Mouse (Mus musculus) MEL (cell line): ENCODE measurements around the gene Gigyf1. TPM values are rescaled to one million over a fixed set of nuclear protein-coding genes. Genes with fewer than 3 reads are reported as not detected.

Experiments
- DNase-seq: peaks from one replicate; pipeline ENCODE4 v3.0.0; 2011; ENCODE audit warnings: low read depth, low spot score
- H3K27ac ChIP-seq: 2 replicates; pipeline ENCODE4 v1.5.1; 2012; ENCODE audit warnings: low read depth, mild to moderate bottlenecking, control low read depth, low read length, moderate library complexity; ENCODE audit not compliant: control insufficient read depth
- H3K27me3 ChIP-seq, 2 experiments: fragments of 150-350 bp in 1 of 2; sonication (generic) in 1 of 2; 2 replicates each; pipeline ENCODE4 v1.6.1; 2012; ENCODE audit warnings: low read length in 2 of 2, mild to moderate bottlenecking in 2 of 2, improper control_type of control experiment in 1 of 2, moderate library complexity in 1 of 2; ENCODE audit not compliant: insufficient read depth in 2 of 2, control insufficient read depth in 1 of 2
- H3K36me3 ChIP-seq, 2 experiments: 2 replicates each; pipeline ENCODE4 v1.6.1; 2012 to 2014; ENCODE audit warnings: low read length in 2 of 2, improper control_type of control experiment in 1 of 2, inconsistent platforms in 1 of 2, mild to moderate bottlenecking in 1 of 2; ENCODE audit not compliant: insufficient read depth in 2 of 2, control insufficient read depth in 1 of 2
- H3K4me1 ChIP-seq, 2 experiments: fragments of 150-350 bp in 1 of 2; sonication (generic) in 1 of 2; 2 replicates each; pipeline ENCODE4 v1.6.1; 2012; ENCODE audit warnings: low read length in 2 of 2, improper control_type of control experiment in 1 of 2, mild to moderate bottlenecking in 1 of 2; ENCODE audit not compliant: insufficient read depth in 2 of 2, control insufficient read depth in 1 of 2
- H3K4me3 ChIP-seq, 2 experiments: fragments of 150-350 bp in 1 of 2; sonication (generic) in 1 of 2; 2 replicates each; pipeline ENCODE4 v1.5.1; 2012; ENCODE audit warnings: low read depth in 2 of 2, low read length in 2 of 2, mild to moderate bottlenecking in 2 of 2, moderate library complexity in 2 of 2, control low read depth in 1 of 2, improper control_type of control experiment in 1 of 2; ENCODE audit not compliant: control insufficient read depth in 1 of 2, insufficient read depth in 1 of 2
- H3K79me2 ChIP-seq: 2 replicates; pipeline ENCODE4 v1.6.1; 2012; ENCODE audit warnings: mild to moderate bottlenecking, low read length, moderate library complexity; ENCODE audit not compliant: control insufficient read depth, poor library complexity, insufficient read depth
- H3K9ac ChIP-seq: 2 replicates; pipeline ENCODE4 v1.6.1; 2012; ENCODE audit warnings: low read depth, mild to moderate bottlenecking, control low read depth, low read length, moderate library complexity; ENCODE audit not compliant: control insufficient read depth, poor library complexity, severe bottlenecking
- H3K9me3 ChIP-seq: fragments of 150-350 bp; sonication (generic); replicated peaks from 2 replicates; pipeline ENCODE4 v1.6.1; 2012; ENCODE audit warnings: mild to moderate bottlenecking, low read length, improper control_type of control experiment, moderate library complexity; ENCODE audit not compliant: insufficient read depth
- BHLHE40 ChIP-seq: IDR thresholded peaks from 2 replicates; pipeline ENCODE4 v1.6.1; 2012; ENCODE audit warnings: low read depth, mild to moderate bottlenecking, inconsistent platforms, low read length, improper control_type of control experiment, borderline replicate concordance
- CHD1 ChIP-seq: IDR thresholded peaks from 2 replicates; pipeline ENCODE4 v1.6.1; 2012; ENCODE audit warnings: low read depth, mild to moderate bottlenecking, inconsistent platforms, low read length, improper control_type of control experiment
- CTCF ChIP-seq, 3 experiments: IDR thresholded peaks in 2 of 3; conservative IDR thresholded peaks in 1 of 3; 2 replicates each; pipeline ENCODE4 v1.5.1; 2011 to 2012; ENCODE audit warnings: low read length in 3 of 3, low read depth in 2 of 3, mild to moderate bottlenecking in 2 of 3, improper control_type of control experiment in 1 of 3, inconsistent platforms in 1 of 3, mixed read lengths in 1 of 3, moderate library complexity in 1 of 3; ENCODE audit not compliant: control insufficient read depth in 1 of 3, insufficient read depth in 1 of 3, poor library complexity in 1 of 3, severe bottlenecking in 1 of 3
- E2F4 ChIP-seq: IDR thresholded peaks from 2 replicates; pipeline ENCODE4 v1.6.1; 2011; ENCODE audit warnings: low read depth, low read length, improper control_type of control experiment, borderline replicate concordance
- ELF1 ChIP-seq: IDR thresholded peaks from 2 replicates; pipeline ENCODE4 v1.6.1; 2014; ENCODE audit warnings: low read depth, mild to moderate bottlenecking, inconsistent platforms, low read length, improper control_type of control experiment, moderate library complexity
- EP300 ChIP-seq, 2 experiments: IDR thresholded peaks; 2 replicates each; pipeline ENCODE4 v1.6.1; 2011; ENCODE audit warnings: improper control_type of control experiment in 2 of 2, low read length in 2 of 2, low read depth in 1 of 2, mild to moderate bottlenecking in 1 of 2
- ETS1 ChIP-seq: IDR thresholded peaks from 2 replicates; pipeline ENCODE4 v1.6.1; 2012; ENCODE audit warnings: low read depth, mild to moderate bottlenecking, inconsistent platforms, low read length, improper control_type of control experiment, moderate library complexity
- GABPA ChIP-seq: IDR thresholded peaks from 2 replicates; pipeline ENCODE4 v1.6.1; 2012; ENCODE audit warnings: low read depth, mild to moderate bottlenecking, inconsistent platforms, low read length, improper control_type of control experiment, moderate library complexity
- HCFC1 ChIP-seq: IDR thresholded peaks from 2 replicates; pipeline ENCODE4 v1.6.1; 2012; ENCODE audit warnings: low read depth, mild to moderate bottlenecking, inconsistent platforms, low read length, improper control_type of control experiment, moderate library complexity
- JUND ChIP-seq: IDR thresholded peaks from 2 replicates; pipeline ENCODE4 v1.6.1; 2011; ENCODE audit warnings: low read depth, mild to moderate bottlenecking, improper control_type of control experiment, low read length
- KAT2A ChIP-seq: conservative IDR thresholded peaks from 2 replicates; pipeline ENCODE4 v1.6.1; 2012; ENCODE audit warnings: low read depth, low read length, improper control_type of control experiment, inconsistent platforms
- MAFK ChIP-seq: IDR thresholded peaks from 2 replicates; pipeline ENCODE4 v1.6.1; 2011; ENCODE audit warnings: low read depth, mild to moderate bottlenecking, low read length, improper control_type of control experiment, borderline replicate concordance
- MAX ChIP-seq: IDR thresholded peaks from 2 replicates; pipeline ENCODE4 v1.6.1; 2011; ENCODE audit warnings: low read length, improper control_type of control experiment
- MAZ ChIP-seq: IDR thresholded peaks from 2 replicates; pipeline ENCODE4 v1.6.1; 2012; ENCODE audit warnings: low read depth, mild to moderate bottlenecking, inconsistent platforms, low read length, improper control_type of control experiment
- MXI1 ChIP-seq: IDR thresholded peaks from 2 replicates; pipeline ENCODE4 v1.6.1; 2011; ENCODE audit warnings: mild to moderate bottlenecking, low read depth, low read length, improper control_type of control experiment
- MYB ChIP-seq: IDR thresholded peaks from 2 replicates; pipeline ENCODE4 v1.6.1; 2011; ENCODE audit warnings: mild to moderate bottlenecking, low read depth, low read length, improper control_type of control experiment
- MYC ChIP-seq: IDR thresholded peaks from 2 replicates; pipeline ENCODE4 v1.6.1; 2011; ENCODE audit warnings: low read depth, mild to moderate bottlenecking, low read length, improper control_type of control experiment, moderate library complexity
- NELFE ChIP-seq: IDR thresholded peaks from 2 replicates; pipeline ENCODE4 v1.6.1; 2011; ENCODE audit warnings: low read depth, low read length, improper control_type of control experiment
- NRF1 ChIP-seq: IDR thresholded peaks from 2 replicates; pipeline ENCODE4 v1.6.1; 2014; ENCODE audit warnings: low read depth, mild to moderate bottlenecking, inconsistent platforms, low read length, improper control_type of control experiment, moderate library complexity; ENCODE audit not compliant: poor library complexity, insufficient read depth, severe bottlenecking
- POLR2A ChIP-seq, 2 experiments: IDR thresholded peaks; 2 replicates each; pipeline ENCODE4 v1.6.1; 2011 to 2012; ENCODE audit warnings: low read length in 2 of 2, mild to moderate bottlenecking in 2 of 2, control low read depth in 1 of 2, improper control_type of control experiment in 1 of 2, low read depth in 1 of 2, moderate library complexity in 1 of 2; ENCODE audit not compliant: control insufficient read depth in 1 of 2, insufficient read depth in 1 of 2, poor library complexity in 1 of 2
- POLR2AphosphoS2 ChIP-seq: IDR thresholded peaks from 2 replicates; pipeline ENCODE4 v1.6.1; 2011; ENCODE audit warnings: low read length, improper control_type of control experiment
- POLR2AphosphoS5 ChIP-seq: IDR thresholded peaks from 2 replicates; pipeline ENCODE4 v1.6.1; 2012; ENCODE audit warnings: low read depth, borderline replicate concordance, mild to moderate bottlenecking, inconsistent platforms, low read length, moderate library complexity, mixed read lengths
- RAD21 ChIP-seq: IDR thresholded peaks from 2 replicates; pipeline ENCODE4 v1.6.1; 2011; ENCODE audit warnings: mild to moderate bottlenecking, low read depth, low read length, improper control_type of control experiment
- RCOR1 ChIP-seq: IDR thresholded peaks from 2 replicates; pipeline ENCODE4 v1.6.1; 2012; ENCODE audit warnings: low read depth, mild to moderate bottlenecking, inconsistent platforms, low read length, improper control_type of control experiment
- SIN3A ChIP-seq: IDR thresholded peaks from 2 replicates; pipeline ENCODE4 v1.6.1; 2012; ENCODE audit warnings: low read length, improper control_type of control experiment, inconsistent platforms
- TAL1 ChIP-seq: IDR thresholded peaks from 2 replicates; pipeline ENCODE4 v1.6.1; 2012; ENCODE audit warnings: mild to moderate bottlenecking, inconsistent platforms, low read length, moderate library complexity, mixed read lengths
- TBP ChIP-seq: IDR thresholded peaks from 2 replicates; pipeline ENCODE4 v1.8.0; 2011; ENCODE audit warnings: low read depth, low read length, improper control_type of control experiment
- TCF12 ChIP-seq: IDR thresholded peaks from 2 replicates; pipeline ENCODE4 v1.6.1; 2014; ENCODE audit warnings: low read depth, mild to moderate bottlenecking, inconsistent platforms, low read length, improper control_type of control experiment, moderate library complexity
- UBTF ChIP-seq: IDR thresholded peaks from 2 replicates; pipeline ENCODE4 v1.6.1; 2012; ENCODE audit warnings: low read depth, mild to moderate bottlenecking, inconsistent platforms, low read length, improper control_type of control experiment, moderate library complexity, borderline replicate concordance; ENCODE audit not compliant: insufficient read depth
- USF1 ChIP-seq: IDR thresholded peaks from 2 replicates; pipeline ENCODE4 v1.6.1; 2014; ENCODE audit warnings: low read depth, mild to moderate bottlenecking, inconsistent platforms, low read length, improper control_type of control experiment, moderate library complexity
- USF2 ChIP-seq, 2 experiments: IDR thresholded peaks; 2 replicates each; pipeline ENCODE4 v1.6.1; 2011 to 2012; ENCODE audit warnings: improper control_type of control experiment in 2 of 2, low read length in 2 of 2, borderline replicate concordance in 1 of 2, inconsistent platforms in 1 of 2, low read depth in 1 of 2, mild to moderate bottlenecking in 1 of 2; ENCODE audit not compliant: insufficient read depth in 1 of 2
- ZC3H11A ChIP-seq: IDR thresholded peaks from 2 replicates; pipeline ENCODE4 v1.6.1; 2012; ENCODE audit warnings: low read depth, mild to moderate bottlenecking, inconsistent platforms, low read length, improper control_type of control experiment
- ZMIZ1 ChIP-seq: IDR thresholded peaks from 2 replicates; pipeline ENCODE4 v1.6.1; 2012; ENCODE audit warnings: low read depth, mild to moderate bottlenecking, inconsistent platforms, low read length, improper control_type of control experiment, moderate library complexity
- ZNF384 ChIP-seq: IDR thresholded peaks from 2 replicates; pipeline ENCODE4 v1.6.1; 2012; ENCODE audit warnings: low read depth, mild to moderate bottlenecking, inconsistent platforms, low read length, improper control_type of control experiment
- polyA plus RNA-seq, 2 experiments: library from polyadenylated mRNA; stranded (reverse) in 1 of 2; unstranded in 1 of 2; fragments of >175 nt in 1 of 2; fragments of >200 nt in 1 of 2; gene quantifications; 2 replicates each; pipeline versions ENCODE4 v1.2.1 to v1.2.4; 2012; ENCODE audit warnings: low replicate concordance in 2 of 2, low read depth in 1 of 2; ENCODE audit not compliant: insufficient read length in 2 of 2, insufficient read depth in 1 of 2, missing spikeins in 1 of 2
- total RNA-seq: library from RNA; depleted of rRNA; stranded (reverse); fragments of 300-350 nt; gene quantifications from 2 replicates; pipeline ENCODE4 v1.2.3, GENCODE M21; 2012

The Gigyf1 gene
- total and polyA plus RNA-seq, 3 experiments = 5.1 to 24.6 TPM; not detected in 1

GRCm38 (mm10) chr5:137533117-137533827 is 14.9 kb downstream of the Gigyf1 start, which contains the start of the genes Epo and Gnb2:
Epo (minus strand) TSS chr5:137533242.
Gnb2 (minus strand) TSS chr5:137533510.
- Histone ChIP-seq H3K9ac (peak within 1 kb of the TSS; percentile 98), H3K27ac (peak within 1 kb of the TSS; percentile 93), H3K36me3 (peaks cover 0 to 6% of the 10 kb centered on the region in 2 experiments; a peak in 3 of 4 replicates), H3K4me1 (peaks cover 4 to 5% of the 10 kb centered on the region in 2 experiments; a peak in 1 of 4 replicates), H3K79me2 (peaks cover 28% of the 10 kb centered on the region), H3K4me3 (peak within 1 kb of the TSS; percentile 78 to 99), H3K27me3 (no peaks in the 10 kb centered on the region), H3K9me3 (no peaks in the 10 kb centered on the region)
- DNase-seq = peak; percentile 98
- TF ChIP-seq E2F4 (peak; percentile 71; the same call in 1 of the 2 replicates), POLR2AphosphoS2 (peak; percentile 78; the same call in 1 of the 2 replicates), KAT2A (peak; percentile 98), HCFC1 (peak; percentile 75), BHLHE40 (peak; percentile 70), MXI1 (no peak; the same call in 1 of the 2 replicates), UBTF (peak; percentile 92; the same call in 1 of the 2 replicates), USF2 (IDR thresholded peaks at IDR 0.05; ENCODE audit: borderline replicate concordance in 1 of 2, insufficient read depth in 1 of 2, low read depth in 1 of 2, low read length in 2 of 2) (peak; percentile 82 to 90), POLR2A (IDR thresholded peaks at IDR 0.05; ENCODE audit: control insufficient read depth in 1 of 2, insufficient read depth in 1 of 2, low read depth in 1 of 2, low read length in 2 of 2, poor library complexity in 1 of 2) (peak; percentile 60 to 84; a peak in 2 of 4 replicates), RCOR1 (0 out of 2 replicates have a peak, but pooled peaks have one; percentile 11), USF1 (peak; percentile 97), CTCF (IDR thresholded peaks at IDR 0.05 in 2 of 3, conservative IDR thresholded peaks at IDR 0.05 in 1 of 3; ENCODE audit: control insufficient read depth in 1 of 3, insufficient read depth in 1 of 3, low read depth in 2 of 3, low read length in 3 of 3, poor library complexity in 1 of 3, severe bottlenecking in 1 of 3) (no peak), MAX (peak; percentile 80), MYB (peak; percentile 61; the same call in 1 of the 2 replicates), MYC (0 out of 2 replicates have a peak, but pooled peaks have one; percentile 17), ZC3H11A (no peak), MAFK (no peak), SIN3A (peak; percentile 80), ELF1 (peak; percentile 78), NELFE (peak; percentile 67), TAL1 (no peak), POLR2AphosphoS5 (no peak), RAD21 (no peak), MAZ (peak; percentile 98), NRF1 (0 out of 2 replicates have a peak, but pooled peaks have one; percentile 6), EP300 (IDR thresholded peaks at IDR 0.05; ENCODE audit: low read depth in 1 of 2, low read length in 2 of 2) (peak in 1 of 2 experiments; percentile 46; a peak in 2 of 4 replicates), ETS1 (peak; percentile 46; the same call in 1 of the 2 replicates), JUND (no peak; the same call in 1 of the 2 replicates), GABPA (no peak), ZMIZ1 (peak; percentile 45; the same call in 1 of the 2 replicates), TCF12 (peak; percentile 73), TBP (peak; percentile 89), ZNF384 (peak; percentile 95), CHD1 (peak; percentile 100)
